Mouse (Mus musculus) lung, postnatal 10 days (tissue): ENCODE measurements at regions not wholly inside any gene's neighbourhood (a gene's known extent, or its start where the extent isn't known, plus 50 kb on each side); places are given as distances from the start of the nearest gene placed in this dataset.

Experiments
- DNase-seq: peaks from one replicate; pipeline ENCODE4 v3.0.0; 2021

- peak; percentile 2 for DNase-seq
Observed at GRCm38 (mm10) chr2:56025059-56025458, 589.3 kb downstream of the Kcnj3 start.

- no peak for DNase-seq
Observed at GRCm38 (mm10) chr2:56028958-56029357, 593.2 kb downstream of the Kcnj3 start.
